Mouse (Mus musculus): ENCODE measurements around the gene Fat1. TPM values are rescaled to one million over a fixed set of nuclear protein-coding genes. Genes with fewer than 3 reads are reported as not detected.

Gene Fat1
- 10 to 100 TPM; 30.9 to 35.8 TPM for total RNA-seq (2021)

DNA sequence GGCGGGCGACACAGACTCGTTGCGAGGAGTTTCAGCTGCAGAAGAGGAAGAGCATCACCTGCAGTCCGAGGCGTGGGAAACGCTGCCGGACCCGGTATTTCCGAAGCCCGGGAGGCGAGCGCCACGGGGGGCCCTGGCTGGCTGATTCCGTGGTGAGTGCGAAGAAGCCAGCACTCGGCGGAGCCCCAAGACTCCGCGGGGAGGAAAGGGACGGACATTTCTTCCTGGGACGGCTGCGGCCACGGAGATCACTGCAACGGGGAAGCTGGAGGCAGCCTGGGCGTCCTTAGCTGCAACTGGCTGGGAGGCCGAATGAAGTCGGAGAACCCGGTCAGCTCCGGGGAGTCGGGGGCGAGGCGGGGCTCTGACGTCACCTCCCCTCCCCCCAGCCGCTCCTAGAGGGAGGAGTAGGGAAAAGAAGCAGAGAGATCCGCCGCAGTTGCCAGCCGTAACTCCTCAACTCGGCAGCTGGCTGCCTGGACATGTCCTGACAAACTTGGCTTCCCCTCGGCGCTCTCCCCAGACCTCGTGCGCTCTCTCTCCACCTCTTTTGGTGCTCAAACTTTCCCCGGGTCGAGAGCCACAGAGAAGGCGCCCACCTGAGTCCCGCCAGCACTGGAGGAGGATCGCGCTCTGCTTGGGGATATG, at the start of gene Fat1:
Gene Fat1 (plus strand): TSS at position 598 of the 648 bp plus-strand sequence.
- peak; percentile 67 to 75 for DNase-seq (ENCODE audit: low spot score in 2 of 2)
- intact Hi-C loops (cut with DNase I), result loop anchor here (10.0 kb wide), 4 partner anchors 300 to 1560 kb away; no protein-coding TSS in a partner anchor

DNA sequence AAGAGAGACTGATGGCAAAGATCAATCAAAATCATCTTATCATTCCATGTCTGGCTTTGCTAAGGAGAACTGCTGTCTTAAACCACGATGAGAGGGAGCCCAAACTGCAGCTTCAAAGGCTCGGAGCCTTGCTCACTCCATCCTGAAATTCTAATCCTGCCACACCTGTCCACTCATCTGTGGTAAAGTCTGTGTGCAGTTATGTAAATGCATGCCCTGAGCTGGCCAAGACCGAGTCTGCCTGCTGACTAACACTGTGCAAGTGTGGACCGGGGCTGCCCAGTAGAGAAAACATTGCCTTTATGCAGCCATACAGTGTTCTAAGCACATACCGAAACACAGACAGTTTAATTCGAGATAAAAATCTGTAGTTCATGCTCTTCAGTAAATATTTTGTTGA, 40.6 kb upstream of the Fat1 start:
- intact Hi-C loops (cut with DNase I), result no loop called here
- DNase-seq (ENCODE audit: low spot score in 2 of 2), result no peak

DNA sequence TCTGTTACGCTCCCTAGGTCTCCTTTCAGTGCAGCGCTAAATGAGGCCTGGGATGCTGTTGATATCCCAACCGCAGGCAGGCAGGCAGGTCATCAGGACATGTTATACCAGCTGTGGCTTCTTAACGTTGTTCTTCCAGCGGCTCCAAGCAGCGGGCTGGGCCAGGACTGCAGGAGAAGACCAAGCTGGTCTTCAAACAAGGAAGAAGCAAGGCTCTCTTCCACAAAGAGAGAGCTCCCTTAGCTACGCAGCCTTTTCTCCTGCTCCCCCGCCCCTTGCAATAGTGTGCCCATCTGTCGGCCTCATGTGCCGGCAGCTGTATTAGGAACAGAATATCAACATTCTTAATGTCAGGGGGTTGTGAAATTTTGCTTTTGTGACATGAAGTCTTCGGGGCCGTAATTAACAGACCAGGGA, 35.7 kb upstream of the Fat1 start:
- peak in 1 of 2 experiments; percentile 8 for DNase-seq (ENCODE audit: low spot score in 2 of 2)
- intact Hi-C loops (cut with DNase I), result no loop called here

GRCm38 (mm10) chr8:44911126-44911903, 23.9 kb upstream of the Fat1 start:
- intact Hi-C loops (cut with DNase I), result no loop called here

DNA sequence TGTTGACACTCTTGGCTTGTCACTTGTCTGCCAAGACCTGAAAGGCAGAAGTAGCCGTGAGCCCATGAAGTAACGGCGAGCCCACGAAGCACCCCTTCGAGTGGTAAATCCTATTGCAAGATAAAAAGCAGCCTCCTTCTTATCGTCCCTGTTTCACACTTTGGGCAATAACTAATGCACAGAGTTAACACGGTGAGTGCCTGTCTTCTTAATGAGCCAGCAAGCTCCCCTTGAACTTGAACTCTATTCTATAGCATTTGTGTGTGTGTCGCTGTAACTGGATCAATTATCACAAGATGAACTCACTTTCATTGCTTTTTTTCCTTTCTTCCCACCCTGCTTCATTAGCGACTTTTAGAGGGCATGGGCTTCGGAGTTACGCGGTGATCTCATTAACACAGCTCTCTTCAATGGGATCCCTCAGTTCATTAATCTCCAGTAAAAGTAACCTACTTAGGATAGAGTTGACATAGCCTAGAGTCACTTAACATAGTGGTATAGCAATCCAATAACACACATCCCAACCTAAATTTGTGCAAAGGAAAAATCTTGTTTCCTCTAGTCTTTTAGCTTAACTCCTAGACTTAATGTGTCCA, 15.7 kb upstream of the Fat1 start:
- no peak for DNase-seq (ENCODE audit: low spot score in 2 of 2)
- intact Hi-C loops (cut with DNase I), result no loop called here

More at GRCm38 (mm10) chr8:44911126-44911903, 23.9 kb upstream of the Fat1 start:
- DNase-seq (ENCODE audit: low spot score in 2 of 2), result no peak

- intact Hi-C loops (cut with DNase I), result no loop called here
These were observed 14.7 kb upstream of the Fat1 start for GRCm38 (mm10) chr8:44920379-44921032.

GRCm38 (mm10) chr8:44924995-44925394, 10.3 kb upstream of the Fat1 start:
- intact Hi-C loops (cut with DNase I), result no loop called here
- no peak for DNase-seq (ENCODE audit: low spot score in 2 of 2)

More at GRCm38 (mm10) chr8:44920379-44921032, 14.7 kb upstream of the Fat1 start:
- no peak for DNase-seq (ENCODE audit: low spot score in 2 of 2)

- intact Hi-C loops (cut with DNase I), result loop anchor here (10.0 kb wide), 4 partner anchors 305 to 1555 kb away; no protein-coding TSS in a partner anchor
- DNase-seq (ENCODE audit: low spot score in 2 of 2), result no peak
These were observed 5.2 kb upstream of the Fat1 start for GRCm38 (mm10) chr8:44930058-44930457.

DNA sequence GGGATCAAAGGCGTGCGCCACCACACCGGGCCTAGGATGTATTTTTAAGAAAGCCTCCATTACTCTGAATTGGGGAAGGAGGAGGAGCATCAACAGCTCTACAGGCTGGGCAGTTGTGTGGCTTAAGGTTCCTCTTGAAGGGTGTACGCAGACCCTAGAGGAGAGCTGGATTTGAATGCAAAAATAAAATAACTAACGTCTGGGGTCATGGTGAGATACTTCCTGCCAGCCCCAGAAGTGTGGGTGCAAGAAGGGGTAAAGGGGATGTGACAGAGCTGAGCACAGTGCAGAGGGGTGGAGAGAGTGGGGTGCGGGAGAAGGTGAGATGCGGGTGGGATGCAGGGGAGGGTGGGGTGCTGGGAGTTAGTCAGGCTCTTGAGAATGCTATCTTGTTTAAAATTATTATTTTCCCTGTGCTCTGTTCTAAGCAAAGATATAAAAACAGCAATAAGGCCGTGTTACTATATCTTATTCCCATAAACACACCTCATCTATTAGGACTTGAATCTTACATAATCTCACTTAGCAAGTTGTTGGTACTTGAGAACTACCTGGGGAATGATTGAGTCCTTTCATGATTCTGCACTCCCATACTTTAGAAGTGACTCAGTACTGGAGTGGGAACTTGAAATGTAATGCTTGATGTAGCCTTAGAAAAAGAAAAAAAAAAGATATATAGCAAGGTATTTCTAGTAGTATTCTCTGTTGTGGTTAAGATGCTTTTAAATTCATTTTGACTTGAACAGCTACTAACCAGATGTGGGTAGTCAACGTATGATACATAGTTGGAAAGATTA, 2.5 kb upstream of the Fat1 start:
- no peak for DNase-seq (ENCODE audit: low spot score in 2 of 2)
- intact Hi-C loops (cut with DNase I), result loop anchor here (10.0 kb wide), 4 partner anchors 302 to 1558 kb away; no protein-coding TSS in a partner anchor

DNA sequence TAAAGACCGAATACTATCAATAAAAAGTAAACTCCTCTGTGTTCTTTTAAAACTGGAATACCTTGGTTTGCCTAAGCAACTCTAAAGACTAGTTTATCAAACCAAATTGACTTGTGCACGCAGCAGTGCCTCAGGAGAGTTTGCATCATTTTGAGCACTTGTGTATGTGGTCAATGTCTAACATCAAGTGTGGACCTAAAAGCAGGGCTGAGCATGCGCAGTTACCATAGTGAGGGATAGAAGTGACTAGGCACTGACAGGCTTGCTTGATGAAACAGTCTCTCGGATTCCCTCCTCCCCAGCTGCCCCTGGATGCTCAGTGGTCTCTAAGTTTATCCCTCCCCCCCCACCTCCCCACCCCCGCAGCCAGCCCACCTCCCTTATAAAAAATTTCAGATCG, 1.8 kb upstream of the Fat1 start:
- intact Hi-C loops (cut with DNase I), result loop anchor here (10.0 kb wide), 4 partner anchors 301 to 1559 kb away; no protein-coding TSS in a partner anchor

DNA sequence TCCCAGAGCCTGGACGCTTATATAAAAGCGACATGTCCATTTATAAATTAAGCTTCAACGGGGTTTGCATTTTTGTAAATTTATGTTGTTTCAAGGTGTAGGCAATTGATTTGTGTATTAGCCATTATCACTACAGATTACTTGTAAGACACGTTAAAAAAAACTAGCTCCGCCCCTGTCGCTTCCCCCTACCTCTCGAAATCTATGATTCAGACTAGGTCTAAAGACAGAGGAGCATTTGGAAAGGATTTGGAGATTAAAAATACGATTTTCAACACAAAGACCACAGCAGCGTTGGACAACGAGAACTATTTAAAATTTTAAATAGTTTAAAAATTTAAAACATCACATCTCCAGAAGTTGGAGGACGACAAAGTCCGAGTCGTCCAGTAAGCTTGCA, 831 bp upstream of the Fat1 start:
- no peak for DNase-seq (ENCODE audit: low spot score in 2 of 2)
- intact Hi-C loops (cut with DNase I), result loop anchor here (10.0 kb wide), 4 partner anchors 300 to 1560 kb away; no protein-coding TSS in a partner anchor

More for the DNA sequence above, 1.8 kb upstream of the Fat1 start:
- no peak for DNase-seq (ENCODE audit: low spot score in 2 of 2)

DNA sequence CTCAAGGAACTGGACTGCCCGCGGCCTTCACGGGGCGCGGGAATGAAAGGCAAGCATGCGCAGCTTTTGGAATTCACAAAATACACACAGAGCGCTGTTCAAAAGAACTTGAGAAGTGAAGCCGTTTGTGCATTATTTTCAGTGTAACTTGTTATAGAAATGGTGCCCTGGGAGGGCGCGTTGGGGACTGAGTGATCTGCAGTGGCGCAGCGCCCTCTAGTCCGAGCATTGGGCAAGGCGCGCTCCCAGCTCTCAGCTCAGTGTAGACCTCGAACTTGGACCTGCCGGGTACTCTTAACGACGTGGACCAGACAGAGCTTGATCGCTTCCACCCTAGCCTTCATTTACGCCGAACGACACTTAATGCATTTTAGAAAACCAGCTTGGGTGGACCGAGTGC, 494 bp downstream of the Fat1 start:
- intact Hi-C loops (cut with DNase I), result loop anchor here (2.0 to 10.0 kb wide), 5 partner anchors 21 to 1561 kb away; no protein-coding TSS in a partner anchor
- DNase-seq (ENCODE audit: low spot score in 2 of 2), result peak; percentile 87 to 91

GRCm38 (mm10) chr8:44936481-44936961, 1.3 kb downstream of the Fat1 start:
- no peak for DNase-seq (ENCODE audit: low spot score in 2 of 2)
- intact Hi-C loops (cut with DNase I), result loop anchor here (2.0 to 10.0 kb wide), 5 partner anchors 20 to 1562 kb away; no protein-coding TSS in a partner anchor

DNA sequence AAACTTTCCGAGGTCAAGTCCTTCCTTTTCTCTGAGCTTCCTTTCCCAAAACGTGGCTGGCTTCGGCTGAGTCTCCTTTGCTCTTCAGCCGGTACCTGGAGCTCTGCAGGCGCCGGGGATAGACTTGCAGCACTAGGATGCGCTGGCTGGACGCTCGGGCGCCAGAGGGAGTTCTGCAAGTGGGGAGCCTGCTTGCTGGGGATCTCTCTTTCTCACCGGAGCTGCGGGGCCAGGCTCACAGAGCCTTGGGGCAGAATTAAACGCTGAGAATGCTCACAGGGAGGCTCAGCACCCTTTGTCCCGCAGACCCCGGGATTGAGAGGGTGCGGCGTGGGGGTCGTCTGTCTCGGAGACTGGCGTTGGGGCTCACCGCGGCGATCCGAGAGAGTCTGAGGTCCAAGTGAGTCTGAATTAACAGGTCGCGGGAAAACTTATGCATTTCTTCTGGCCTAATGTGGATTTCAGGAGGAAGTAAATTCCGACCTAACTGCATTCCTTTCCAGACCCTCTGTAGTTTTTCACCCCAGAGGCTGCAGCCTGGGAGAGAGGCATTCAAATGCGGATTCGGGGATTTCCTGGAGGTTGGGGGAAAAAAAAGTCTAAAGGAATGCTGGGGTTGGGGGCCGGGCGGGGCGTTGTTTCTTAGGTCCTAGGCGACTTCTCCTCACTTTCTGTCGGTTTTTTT, 2.0 kb downstream of the Fat1 start:
- intact Hi-C loops (cut with DNase I), result loop anchor here (2.0 to 10.0 kb wide), 5 partner anchors 20 to 1562 kb away; no protein-coding TSS in a partner anchor
- DNase-seq (ENCODE audit: low spot score in 2 of 2), result peak; percentile 67 to 76

GRCm38 (mm10) chr8:44937905-44938642, 2.8 kb downstream of the Fat1 start:
- peak; percentile 89 to 90 for DNase-seq (ENCODE audit: low spot score in 2 of 2)
- intact Hi-C loops (cut with DNase I), result loop anchor here (2.0 to 10.0 kb wide), 6 partner anchors 19 to 1563 kb away; no protein-coding TSS in a partner anchor

GRCm38 (mm10) chr8:44938643-44938979, 3.4 kb downstream of the Fat1 start:
- intact Hi-C loops (cut with DNase I), result loop anchor here (2.0 to 10.0 kb wide), 5 partner anchors 46 to 1564 kb away; no protein-coding TSS in a partner anchor
- no peak for DNase-seq (ENCODE audit: low spot score in 2 of 2)

DNA sequence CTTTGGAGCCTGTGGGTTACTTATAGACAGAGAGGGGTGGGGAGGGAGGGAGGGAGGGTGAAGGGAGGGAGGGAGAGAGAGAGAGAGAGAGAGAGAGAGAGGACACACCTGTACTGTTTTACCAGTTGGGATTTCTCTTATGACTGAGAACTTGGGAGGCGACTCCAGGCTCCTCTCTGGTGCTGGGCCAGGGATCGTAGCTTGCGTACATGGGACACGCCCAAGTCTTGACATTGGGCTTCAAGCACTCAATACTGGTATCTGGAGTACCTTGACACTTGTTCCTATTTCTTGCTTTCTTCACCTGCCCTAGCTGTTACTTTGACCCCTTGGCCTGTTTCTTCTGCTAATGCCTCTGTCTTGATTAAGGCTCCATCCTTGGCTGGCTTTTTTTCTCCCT, 10.3 kb downstream of the Fat1 start:
- intact Hi-C loops (cut with DNase I), result no loop called here
- DNase-seq (ENCODE audit: low spot score in 2 of 2), result no peak

Data from left cerebral cortex, postnatal 25 days (tissue).